Mouse (Mus musculus) macrophage (primary cell): Measurements from ENCODE around the gene H2-Eb1. TPM values are rescaled to one million over a fixed set of nuclear protein-coding genes. Genes with fewer than 3 reads are reported as not detected.

ENCODE experiments used
- H3K27ac ChIP-seq: fragments of 350-480 bp; formaldehyde crosslinking; 2 replicates; pipeline ENCODE4 v1.9.0; 2021
- H3K36me3 ChIP-seq: fragments of 350-480 bp; formaldehyde crosslinking; 2 replicates; pipeline ENCODE4 v1.9.0; 2021; ENCODE audit errors: inconsistent target
- H3K4me3 ChIP-seq: fragments of 350-480 bp; formaldehyde crosslinking; 2 replicates; pipeline ENCODE4 v1.9.0; 2021; ENCODE audit errors: inconsistent target
- H3K79me2 ChIP-seq: fragments of 350-480 bp; formaldehyde crosslinking; 2 replicates; pipeline ENCODE4 v1.9.0; 2021; ENCODE audit errors: inconsistent target
- WGBS: methylation state at CpG from one replicate; pipeline ENCODE4 v1.1.7; 2026; ENCODE audit warnings: inconsistent platforms; ENCODE audit not compliant: missing documents; 5-methylcytosine and 5-hydroxymethylcytosine counted together
- polyA plus RNA-seq: library from polyadenylated mRNA; stranded (reverse); fragments of 250-400 nt; gene quantifications from 3 replicates; pipeline ENCODE4 v1.2.4, GENCODE M21; 2018; ENCODE audit warnings: inconsistent platforms

The H2-Eb1 gene
- polyA plus RNA-seq, 1 experiment from 2014 or later = 73.4 TPM

GRCm38 (mm10) chr17:34280499-34281038 lies 25.1 kb upstream of the H2-Eb1 start:
- H3K36me3 ChIP-seq = no peaks in the 10 kb centered on the region
- H3K79me2 ChIP-seq = no peaks in the 10 kb centered on the region
- no peak overlapping the region for H3K4me3 ChIP-seq
- H3K27ac ChIP-seq = no peak overlapping the region
- WGBS = 70% methylated on average over 1 of the region's 1 CpGs

- Histone ChIP-seq H3K27ac (no peak overlapping the region), H3K4me3 (no peak overlapping the region), H3K79me2 (no peaks in the 10 kb centered on the region), H3K36me3 (no peaks in the 10 kb centered on the region)
- 73% methylated on average over 1 of the region's 1 CpGs for WGBS
Observed at GRCm38 (mm10) chr17:34281836-34282235, 23.8 kb upstream of the H2-Eb1 start.

GRCm38 (mm10) chr17:34285371-34285770 lies 20.3 kb upstream of the H2-Eb1 start:
- Histone ChIP-seq H3K36me3 (no peaks in the 10 kb centered on the region), H3K27ac (no peak overlapping the region), H3K79me2 (no peaks in the 10 kb centered on the region), H3K4me3 (no peak overlapping the region)
- 98% methylated on average over 4 of the region's 4 CpGs for WGBS

- H3K79me2 ChIP-seq = no peaks in the 10 kb centered on the region
- H3K36me3 ChIP-seq = no peaks in the 10 kb centered on the region
- H3K27ac ChIP-seq = no peak overlapping the region
- 75% methylated on average over 4 of the region's 4 CpGs for WGBS
- H3K4me3 ChIP-seq = no peak overlapping the region
Observed at GRCm38 (mm10) chr17:34285848-34286247, 19.8 kb upstream of the H2-Eb1 start.

- no peaks in the 10 kb centered on the region for H3K79me2 ChIP-seq
- H3K27ac ChIP-seq = no peak overlapping the region
- no peaks in the 10 kb centered on the region for H3K36me3 ChIP-seq
- no peak overlapping the region for H3K4me3 ChIP-seq
- WGBS = 35% methylated on average over 5 of the region's 5 CpGs
Observed at GRCm38 (mm10) chr17:34286501-34286900, 19.2 kb upstream of the H2-Eb1 start.

- Histone ChIP-seq H3K79me2 (no peaks in the 10 kb centered on the region), H3K36me3 (no peaks in the 10 kb centered on the region), H3K27ac (no peak overlapping the region), H3K4me3 (no peak overlapping the region)
- 33% methylated on average over 6 of the region's 6 CpGs for WGBS
Observed at GRCm38 (mm10) chr17:34286999-34287398, 18.7 kb upstream of the H2-Eb1 start.

GRCm38 (mm10) chr17:34287648-34288047 lies 18.0 kb upstream of the H2-Eb1 start, which contains the start of gene H2-Aa:
H2-Aa (minus strand) TSS chr17:34287823.
- Histone ChIP-seq H3K4me3 (no peak within 1 kb of the TSS), H3K79me2 (no peaks in the 10 kb centered on the region), H3K27ac (0 out of 2 replicates have a peak within 1 kb of the TSS, but pooled peaks have one; percentile 1), H3K36me3 (no peaks in the 10 kb centered on the region)
- 42% methylated on average over 7 of the region's 8 CpGs for WGBS

GRCm38 (mm10) chr17:34288131-34288530 lies 17.5 kb upstream of the H2-Eb1 start:
- WGBS = 72% methylated on average over 3 of the region's 3 CpGs
- Histone ChIP-seq H3K27ac (no peak overlapping the region), H3K4me3 (no peak overlapping the region), H3K36me3 (no peaks in the 10 kb centered on the region), H3K79me2 (no peaks in the 10 kb centered on the region)

GRCm38 (mm10) chr17:34291609-34292008 lies 14.1 kb upstream of the H2-Eb1 start:
- H3K27ac ChIP-seq = no peak overlapping the region
- no peaks in the 10 kb centered on the region for H3K36me3 ChIP-seq
- H3K79me2 ChIP-seq = no peaks in the 10 kb centered on the region
- H3K4me3 ChIP-seq = no peak overlapping the region
- 19% methylated on average over 8 of the region's 8 CpGs for WGBS

GRCm38 (mm10) chr17:34292570-34292969 lies 13.1 kb upstream of the H2-Eb1 start:
- 91% methylated on average over 4 of the region's 4 CpGs for WGBS
- Histone ChIP-seq H3K79me2 (no peaks in the 10 kb centered on the region), H3K27ac (no peak overlapping the region), H3K4me3 (no peak overlapping the region), H3K36me3 (no peaks in the 10 kb centered on the region)

- no peaks in the 10 kb centered on the region for H3K79me2 ChIP-seq
- 0% methylated on average over 2 of the region's 2 CpGs for WGBS
- H3K36me3 ChIP-seq = no peaks in the 10 kb centered on the region
- no peak overlapping the region for H3K4me3 ChIP-seq
- H3K27ac ChIP-seq = no peak overlapping the region
Observed at GRCm38 (mm10) chr17:34293533-34293932, 12.1 kb upstream of the H2-Eb1 start.

GRCm38 (mm10) chr17:34294249-34294648 lies 11.4 kb upstream of the H2-Eb1 start:
- Histone ChIP-seq H3K4me3 (no peak overlapping the region), H3K36me3 (no peaks in the 10 kb centered on the region), H3K79me2 (no peaks in the 10 kb centered on the region), H3K27ac (no peak overlapping the region)
- 96% methylated on average over 4 of the region's 4 CpGs for WGBS

GRCm38 (mm10) chr17:34295307-34295706 lies 10.4 kb upstream of the H2-Eb1 start:
- Histone ChIP-seq H3K27ac (no peak overlapping the region), H3K36me3 (no peaks in the 10 kb centered on the region), H3K4me3 (no peak overlapping the region), H3K79me2 (no peaks in the 10 kb centered on the region)

- H3K4me3 ChIP-seq = no peak overlapping the region
- H3K27ac ChIP-seq = no peak overlapping the region
- H3K79me2 ChIP-seq = no peaks in the 10 kb centered on the region
- WGBS = 34% methylated on average over 23 of the region's 23 CpGs
- no peaks in the 10 kb centered on the region for H3K36me3 ChIP-seq
Observed at GRCm38 (mm10) chr17:34295891-34296794, 9.5 kb upstream of the H2-Eb1 start.

- 92% methylated on average over 2 of the region's 3 CpGs for WGBS
- Histone ChIP-seq H3K36me3 (no peaks in the 10 kb centered on the region), H3K27ac (no peak overlapping the region), H3K4me3 (no peak overlapping the region), H3K79me2 (no peaks in the 10 kb centered on the region)
Observed at GRCm38 (mm10) chr17:34299356-34299755, 6.3 kb upstream of the H2-Eb1 start.
